In the genomic region with DNA sequence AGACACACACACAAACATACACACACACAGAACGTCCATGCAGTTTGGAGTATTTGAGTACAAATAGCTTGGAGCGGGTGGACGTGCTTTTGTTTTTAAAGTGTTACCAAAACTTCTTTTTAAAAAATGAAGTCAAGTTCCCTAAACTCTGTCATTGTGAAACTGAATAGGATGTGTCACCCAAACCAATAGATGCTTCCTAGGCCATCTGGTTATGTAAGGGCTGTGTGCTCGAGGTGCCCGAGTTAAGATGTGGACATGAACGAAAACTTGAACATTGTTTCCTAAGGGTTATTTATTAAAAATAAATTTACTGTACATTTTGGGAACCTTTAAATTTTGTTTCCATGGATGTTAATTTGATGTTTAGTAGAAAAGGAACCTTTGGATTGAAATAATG, we compare ENCODE assay signal across 26 mouse cellular contexts. TPM values are rescaled to one million over a fixed set of nuclear protein-coding genes. Genes with fewer than 3 reads are reported as not detected.
DNase-seq lines count a peak whose midpoint lies in the region; ATAC-seq and TF ChIP-seq lines count a peak whose summit lies in the region.
"Had no signal": no experiment of that assay in that cellular context is flagged by ENCODE, and none has a peak within 500 bp of the region (broad histone marks: within the 10 kb centered on the region; RNA-seq: fewer than 3 reads in every experiment).

No protein-coding gene starts in this region.

- DNase-seq in liver, adult 2 months (ENCODE audit: extremely low read depth, low read depth, low spot score): peak; percentile 18
- DNase-seq in liver (no peak), A20 (ENCODE audit: low read depth, low spot score) (peak; percentile 77)
- DNase-seq in thymus, postnatal 25 days: no peak
- DNase-seq in retina, embryonic 14.5 days (ENCODE audit: low spot score): no peak
- DNase-seq: adrenal gland, adult 8-10 months; B cell, adult 2 months; cerebellum, adult 9-10 months; gastrocnemius, postnatal 10 days; heart, postnatal 36 days; kidney, adult 18-20 months; layer of hippocampus, postnatal 36 days; lung, postnatal 10 days had no signal

- no peaks in the 10 kb centered on the region for H3K9me3 ChIP-seq in neural tube, embryonic 15.5 days (replicated peaks)
- H3K9me3 ChIP-seq: embryonic facial prominence, embryonic 10.5 days; forebrain, embryonic 15.5 days; hindbrain, embryonic 13.5 days; limb, embryonic 13.5 days; liver, embryonic 15.5 days; megakaryocyte, embryonic 14.5 days; midbrain, embryonic 13.5 days; neural tube, embryonic 12.5 days had no signal

- H3K4me2 ChIP-seq in neural tube, embryonic 15.5 days: no peak overlapping the region
- H3K4me2 ChIP-seq: forebrain, embryonic 15.5 days; hindbrain, embryonic 13.5 days; limb, embryonic 13.5 days; liver, embryonic 15.5 days; midbrain, embryonic 13.5 days; neural tube, embryonic 12.5 days had no signal

- no peaks in the 10 kb centered on the region for H3K27me3 ChIP-seq in liver, adult 2 months (ENCODE audit: control insufficient read depth, insufficient read depth, low read length)
- H3K27me3 ChIP-seq in neural tube, embryonic 15.5 days (replicated peaks): no peaks in the 10 kb centered on the region
- H3K27me3 ChIP-seq: forebrain, embryonic 15.5 days; hindbrain, embryonic 13.5 days; limb, embryonic 13.5 days; liver, embryonic 15.5 days; megakaryocyte, embryonic 14.5 days; midbrain, embryonic 13.5 days; neural tube, embryonic 12.5 days had no signal

- H3K4me3 ChIP-seq in liver, adult 2 months (ENCODE audit: insufficient read depth, low read depth, low read length): no peak overlapping the region
- no peak overlapping the region for H3K4me3 ChIP-seq in neural tube, embryonic 15.5 days (replicated peaks)
- H3K4me3 ChIP-seq: embryonic facial prominence, embryonic 10.5 days; forebrain, embryonic 15.5 days; heart, adult 2 months; hindbrain, embryonic 13.5 days; limb, embryonic 13.5 days; liver, embryonic 15.5 days; megakaryocyte, embryonic 14.5 days; midbrain, embryonic 13.5 days; neural tube, embryonic 12.5 days had no signal

- TF ChIP-seq POLR2A in liver, adult 2 months (IDR thresholded peaks at IDR 0.05; ENCODE audit: extremely low read depth, insufficient read depth, low read length): no peak

- 71% methylated on average over 6 of the region's 6 CpGs for WGBS in liver, adult 2 months
- WGBS in neural tube, embryonic 15.5 days: 84% methylated on average over 6 of the region's 6 CpGs

- no peak overlapping the region for H3K27ac ChIP-seq in liver, adult 2 months (replicated peaks; ENCODE audit: insufficient read depth, low read depth, low read length)
- H3K27ac ChIP-seq in neural tube, embryonic 15.5 days (replicated peaks): 0 out of 2 replicates have a peak overlapping the region, but pooled peaks have one; percentile 51
- H3K27ac ChIP-seq: embryonic facial prominence, embryonic 10.5 days; heart, adult 2 months; limb, embryonic 13.5 days; liver, embryonic 15.5 days; midbrain, embryonic 13.5 days; neural tube, embryonic 12.5 days had no signal

- peaks cover 17% of the 10 kb centered on the region for H3K4me1 ChIP-seq in liver, adult 2 months (ENCODE audit: control insufficient read depth, insufficient read depth, low read length)
- peaks cover 33% of the 10 kb centered on the region for H3K4me1 ChIP-seq in neural tube, embryonic 15.5 days
- H3K4me1 ChIP-seq: embryonic facial prominence, embryonic 10.5 days had no signal

- H3K79me2 ChIP-seq in liver, adult 2 months (ENCODE audit: control insufficient read depth, insufficient read depth, low read length): peaks cover 33% of the 10 kb centered on the region

- H3K36me3 ChIP-seq in liver, adult 2 months (ENCODE audit: control insufficient read depth, insufficient read depth, low read length): peaks cover 3% of the 10 kb centered on the region; the same call in 1 of the 2 replicates
- no peaks in the 10 kb centered on the region for H3K36me3 ChIP-seq in neural tube, embryonic 15.5 days
- H3K36me3 ChIP-seq: forebrain, embryonic 15.5 days; hindbrain, embryonic 13.5 days; liver, embryonic 15.5 days; midbrain, embryonic 13.5 days; neural tube, embryonic 12.5 days had no signal

- no peak overlapping the region for H3K9ac ChIP-seq in liver, adult 2 months (ENCODE audit: low read depth, low read length)
- no peak overlapping the region for H3K9ac ChIP-seq in neural tube, embryonic 15.5 days (replicated peaks)
- H3K9ac ChIP-seq: forebrain, embryonic 15.5 days; hindbrain, embryonic 13.5 days; limb, embryonic 13.5 days; liver, embryonic 15.5 days; midbrain, embryonic 13.5 days; neural tube, embryonic 12.5 days had no signal

- TF ChIP-seq CTCF in liver, adult 2 months (IDR thresholded peaks at IDR 0.05; ENCODE audit: low read depth, low read length): no peak

- ATAC-seq in common myeloid progenitor, adult 5-6 weeks (replicated peaks; ENCODE audit: low read depth, poor library complexity, severe bottlenecking): peak; percentile 65
- no peak for ATAC-seq in neural tube, embryonic 15.5 days (ENCODE audit: low FRiP score)
- ATAC-seq: inflammation-experienced regulatory T-cells, adult 6 months; midbrain, embryonic 13.5 days had no signal

RNA-seq across cellular contexts. Expression of a gene that starts 11.7 kb away (rescaled TPM):
- 5.8 and 6.9 TPM in 2 replicates for total RNA-seq in liver, adult 2 months (2014; rRNA removed)
- 1.7 and 2.0 TPM in 2 replicates for polyA plus RNA-seq in liver, adult 2 months (2012; rRNA removed)
- total RNA-seq in common myeloid progenitor, adult 5-6 weeks (2017): 22.9 and 32.8 TPM in 2 replicates
- 21.3 and 23.2 TPM in 2 replicates for polyA plus RNA-seq in neural tube, embryonic 15.5 days (2015; fragmentation: Nextera tagmentation; extraction: Ambion mirVana)

RNA-seq across cellular contexts. Expression of a gene that starts 43.1 kb away (rescaled TPM):
- total RNA-seq in liver, adult 2 months (2014; rRNA removed): 0.07 and 0.09 TPM in 2 replicates
- polyA plus RNA-seq in liver, adult 2 months (2012; rRNA removed): not detected in 2 replicates
- total RNA-seq in common myeloid progenitor, adult 5-6 weeks (2017): not detected in 2 replicates
- polyA plus RNA-seq in neural tube, embryonic 15.5 days (2015; fragmentation: Nextera tagmentation; extraction: Ambion mirVana): 29.8 and 30.3 TPM in 2 replicates
- total RNA-seq: MEL had no signal
- polyA plus RNA-seq: inflammation-experienced regulatory T-cells, adult 6 months had no signal

Comparison
In these comparisons a context has a peak if more than half of its experiments do, and no peak if none do; other contexts are left out.
1. DNase-seq: peak in liver, adult 2 months (single experiment) and A20 (single experiment); none in liver (single experiment), thymus, postnatal 25 days (single experiment) and retina, embryonic 14.5 days (single experiment).